Mouse (Mus musculus) kidney, adult 2 months (tissue): Measurements from ENCODE around the gene Selenbp1. TPM values are rescaled to one million over a fixed set of nuclear protein-coding genes. Genes with fewer than 3 reads are reported as not detected.
"Not testable (repeated sequence)": the region's sequence is repeated elsewhere in the genome, so short reads cannot be mapped to it uniquely, and the experiment has no call there.

Experiments
- DNase-seq: peaks from one replicate; pipeline ENCODE4 v3.0.0; 2021
- H3K27ac ChIP-seq: fragments of 200-500 bp; 2 replicates; pipeline ENCODE4 v1.5.1; 2012; ENCODE audit warnings: low read depth, low read length, control low read depth, inconsistent platforms; ENCODE audit not compliant: insufficient read depth
- H3K27me3 ChIP-seq: fragments of 200-500 bp; replicated peaks from 2 replicates; pipeline ENCODE4 v1.6.1; 2012; ENCODE audit warnings: mild to moderate bottlenecking, moderate library complexity, low read length, inconsistent platforms; ENCODE audit not compliant: control insufficient read depth, insufficient read depth
- H3K36me3 ChIP-seq: fragments of 200-500 bp; 2 replicates; pipeline ENCODE4 v1.6.1; 2012; ENCODE audit warnings: mild to moderate bottlenecking, moderate library complexity, low read length, inconsistent platforms; ENCODE audit not compliant: control insufficient read depth, insufficient read depth
- H3K4me1 ChIP-seq: fragments of 200-500 bp; 2 replicates; pipeline ENCODE4 v1.6.1; 2011; ENCODE audit warnings: low read length; ENCODE audit not compliant: control insufficient read depth, insufficient read depth
- H3K4me3 ChIP-seq: fragments of 200-500 bp; 2 replicates; pipeline ENCODE4 v1.5.1; 2011; ENCODE audit warnings: mild to moderate bottlenecking, low read depth, low read length, control low read depth; ENCODE audit not compliant: insufficient read depth
- CTCF ChIP-seq: fragments of 200-500 bp; conservative IDR thresholded peaks from 2 replicates; pipeline ENCODE4 v1.5.1; 2011; ENCODE audit warnings: low read depth, mild to moderate bottlenecking, control low read depth, low read length, moderate library complexity, mixed read lengths; ENCODE audit not compliant: insufficient read depth, insufficient read length
- POLR2A ChIP-seq: fragments of 200-500 bp; IDR thresholded peaks from one replicate; pipeline ENCODE4 v1.6.1; 2011; ENCODE audit warnings: low read depth, low read length, control low read depth
- WGBS: fragments of 180-500 bp; shearing (Covaris S2); methylation state at CpG from one replicate; pipeline ENCODE4 v1.1.7; 2018; 5-methylcytosine and 5-hydroxymethylcytosine counted together
- polyA plus RNA-seq: library from polyadenylated mRNA; depleted of rRNA; stranded (reverse); fragments of >200 nt; gene quantifications from 2 replicates; pipeline ENCODE4 v1.2.3, GENCODE M21; 2012

Gene Selenbp1
- polyA plus RNA-seq, 1 experiment = 803 TPM

DNA sequence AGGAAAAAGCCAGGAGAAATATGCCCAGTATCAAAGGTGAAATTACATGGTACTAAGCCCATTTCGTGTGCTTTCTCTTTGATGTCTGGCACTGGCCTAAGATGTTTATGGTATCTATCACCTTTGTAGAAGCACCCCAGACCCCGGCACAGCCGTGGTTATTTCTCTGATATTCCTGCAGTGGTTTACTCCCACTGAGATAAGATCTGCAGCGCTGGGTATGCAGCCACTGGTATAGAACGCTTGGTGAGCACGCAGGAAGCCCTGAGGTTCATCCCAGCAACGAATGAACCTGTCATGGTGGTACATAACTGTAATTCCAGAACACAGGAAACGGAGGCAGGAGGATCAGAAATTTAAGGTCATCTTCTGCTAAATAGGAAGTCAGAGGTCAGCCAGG is 8.2 kb upstream of the Selenbp1 start:
- 48% methylated on average over 8 of the region's 8 CpGs for WGBS
- Histone ChIP-seq H3K36me3 (no peaks in the 10 kb centered on the region), H3K4me3 (no peak overlapping the region), H3K4me1 (peaks cover 7% of the 10 kb centered on the region; the same call in 1 of the 2 replicates), H3K27me3 (no peaks in the 10 kb centered on the region), H3K27ac (no peak overlapping the region)
- DNase-seq = no peak
- TF ChIP-seq POLR2A (no peak), CTCF (no peak)

DNA sequence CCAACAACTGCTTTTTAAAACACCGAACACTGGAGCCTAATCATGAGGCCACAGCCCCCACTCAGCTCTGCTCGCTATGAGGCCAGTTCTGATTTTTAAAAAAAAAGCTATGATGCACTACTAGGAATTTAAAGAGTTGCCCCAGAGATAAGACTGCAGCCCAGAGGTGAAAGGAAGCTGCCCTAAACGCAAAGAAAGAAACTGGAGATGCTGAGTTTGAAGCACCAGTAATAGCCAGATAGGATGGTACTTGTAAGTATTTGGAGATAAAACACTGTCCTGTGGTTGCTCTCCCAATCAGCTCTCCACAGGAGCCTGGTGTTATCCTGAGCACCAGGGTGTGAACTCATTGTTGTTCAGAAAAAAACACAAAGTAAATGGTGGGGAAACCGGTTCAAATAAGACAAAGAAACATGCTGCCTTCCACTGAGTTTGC is 6.5 kb upstream of the Selenbp1 start:
- WGBS = 68% methylated on average over 4 of the region's 4 CpGs

DNA sequence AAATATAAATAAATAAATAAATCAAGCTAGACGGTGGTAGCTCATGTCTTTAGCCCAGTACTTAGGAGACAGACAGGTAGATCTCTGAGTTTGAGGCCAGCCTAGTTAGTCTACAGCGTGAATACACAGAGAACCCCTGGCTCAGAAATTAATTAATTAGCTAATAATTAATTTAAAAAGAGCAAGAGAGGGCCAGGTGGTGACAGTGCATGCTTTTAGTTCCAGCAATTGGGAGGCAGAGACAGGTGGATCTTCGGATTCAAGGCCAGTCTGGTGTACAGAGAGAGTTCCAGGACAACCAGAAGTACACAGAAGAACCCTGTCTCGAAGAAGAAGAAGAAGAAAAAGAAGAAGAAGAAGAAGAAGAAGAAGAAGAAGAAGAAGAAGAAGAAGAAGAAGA is 3.9 kb upstream of the Selenbp1 start:
- 54% methylated on average over 4 of the region's 4 CpGs for WGBS
- peaks cover 26% of the 10 kb centered on the region for H3K4me1 ChIP-seq
- not testable (repeated sequence) for H3K36me3 ChIP-seq, H3K27ac ChIP-seq, H3K27me3 ChIP-seq, H3K4me3 ChIP-seq
- DNase-seq = peak; percentile 66

More for the DNA sequence above, 6.5 kb upstream of the Selenbp1 start:
- H3K27me3 ChIP-seq, H3K27ac ChIP-seq, H3K4me3 ChIP-seq, DNase-seq, H3K36me3 ChIP-seq: not testable (repeated sequence)
- H3K4me1 ChIP-seq = peaks cover 16% of the 10 kb centered on the region

DNA sequence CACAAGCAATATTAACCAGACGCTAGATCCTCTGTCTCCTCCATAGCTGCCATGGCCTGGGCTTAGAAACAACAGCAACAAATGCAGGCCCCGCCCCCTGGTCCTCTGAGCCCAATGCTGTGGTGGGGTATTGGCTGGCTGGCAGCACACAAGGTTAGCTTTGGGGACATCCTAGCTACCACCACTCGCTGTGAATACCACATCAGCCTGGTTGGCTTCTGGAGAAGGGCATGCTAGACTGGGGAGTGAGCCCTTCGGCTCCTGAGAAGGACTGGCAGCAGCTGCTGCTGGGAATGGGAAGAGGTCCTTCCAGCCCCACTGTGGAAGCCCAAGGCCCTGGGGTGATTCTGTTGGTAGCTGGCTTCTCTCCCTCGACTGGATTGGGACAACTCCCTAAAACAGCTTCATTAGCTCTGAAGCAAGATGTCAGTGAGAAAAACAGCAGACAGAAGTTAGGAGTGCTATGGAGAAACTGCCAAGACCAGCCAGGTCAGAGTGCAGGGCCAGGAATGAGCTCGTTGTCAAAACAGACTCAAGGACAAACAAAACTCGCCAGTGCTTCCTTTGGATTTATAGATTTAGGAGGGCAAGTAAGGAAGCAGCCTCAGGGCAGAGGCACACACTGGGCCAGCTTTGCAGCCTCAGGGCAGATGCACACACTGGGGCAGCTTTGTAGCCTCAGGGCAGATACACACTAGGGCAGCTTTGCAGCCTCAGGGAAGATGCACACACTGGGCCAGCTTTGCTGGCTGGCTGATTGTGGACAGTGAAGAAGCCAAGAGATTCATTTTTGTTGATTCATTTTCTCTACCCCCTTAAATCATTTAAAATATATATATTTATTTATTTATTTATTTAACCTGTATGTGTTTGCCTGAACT is 2.2 kb upstream of the Selenbp1 start:
- peaks cover 26% of the 10 kb centered on the region for H3K4me1 ChIP-seq
- not testable (repeated sequence) for H3K4me3 ChIP-seq, H3K36me3 ChIP-seq, H3K27me3 ChIP-seq
- DNase-seq = peak; percentile 78
- 33% methylated on average over 7 of the region's 7 CpGs for whole genome bisulfite sequencing
- H3K27ac ChIP-seq = peak overlapping the region; percentile 91

DNA sequence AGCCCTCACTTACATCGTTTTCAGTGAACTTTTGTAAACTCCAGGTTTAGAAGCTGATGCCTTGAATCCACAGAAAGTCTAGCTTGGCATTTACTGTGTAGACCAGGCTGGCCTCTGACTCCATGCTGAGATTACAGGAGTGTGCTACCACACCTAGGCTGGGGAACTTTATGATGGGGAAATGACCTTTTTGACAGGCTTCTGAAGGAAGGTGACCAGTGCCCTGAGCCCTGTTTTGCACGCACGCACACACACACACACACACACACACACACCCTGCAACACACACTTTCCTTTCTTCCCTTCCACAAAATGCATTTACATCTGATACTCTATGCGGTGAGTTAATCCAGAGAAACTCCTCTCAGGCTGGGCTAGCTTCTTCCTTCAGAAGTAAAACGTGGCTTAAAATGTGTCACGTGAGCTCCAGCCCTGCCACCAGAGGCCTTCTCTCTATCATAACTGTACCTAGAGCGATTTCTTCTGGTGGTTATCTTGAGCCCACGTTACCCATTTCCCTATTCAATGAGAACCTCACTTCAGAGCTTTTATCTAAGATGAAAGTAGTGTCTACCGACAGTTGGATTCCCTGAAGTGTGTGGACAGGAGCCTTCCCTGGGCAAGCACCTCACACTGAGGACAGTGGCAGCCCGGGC is 1.3 kb upstream of the Selenbp1 start:
- H3K4me1 ChIP-seq = peaks cover 33% of the 10 kb centered on the region
- H3K27ac ChIP-seq = peak overlapping the region; percentile 6; the same call in 1 of the 2 replicates
- H3K4me3 ChIP-seq, DNase-seq, H3K27me3 ChIP-seq, H3K36me3 ChIP-seq: not testable (repeated sequence)
- WGBS = 90% methylated on average over 10 of the region's 10 CpGs

DNA sequence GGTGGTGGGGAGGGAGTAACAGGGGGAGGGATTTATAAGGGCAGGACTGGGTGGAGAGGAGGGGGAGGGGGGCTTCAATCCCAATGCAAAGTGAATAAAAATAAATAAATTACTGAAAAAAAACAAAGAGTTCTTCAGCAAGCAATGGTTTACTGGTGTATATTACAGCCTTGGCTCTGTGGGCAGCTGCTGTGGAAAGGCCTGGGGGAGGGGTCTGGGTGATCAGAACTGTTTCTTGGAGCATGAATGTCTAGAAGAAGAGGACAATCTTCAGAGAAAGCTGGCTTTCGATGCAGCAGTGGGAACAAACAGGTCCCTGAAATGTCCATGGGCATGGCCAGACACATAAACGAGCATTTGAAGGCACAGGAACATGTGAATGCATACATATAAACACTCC is 577 bp upstream of the Selenbp1 start:
- Histone ChIP-seq H3K4me1 (peaks cover 33% of the 10 kb centered on the region), H3K27ac (peak overlapping the region; percentile 22; the same call in 1 of the 2 replicates)
- H3K27me3 ChIP-seq, DNase-seq, H3K36me3 ChIP-seq, H3K4me3 ChIP-seq: not testable (repeated sequence)
- 40% methylated on average over 2 of the region's 2 CpGs for WGBS

DNA sequence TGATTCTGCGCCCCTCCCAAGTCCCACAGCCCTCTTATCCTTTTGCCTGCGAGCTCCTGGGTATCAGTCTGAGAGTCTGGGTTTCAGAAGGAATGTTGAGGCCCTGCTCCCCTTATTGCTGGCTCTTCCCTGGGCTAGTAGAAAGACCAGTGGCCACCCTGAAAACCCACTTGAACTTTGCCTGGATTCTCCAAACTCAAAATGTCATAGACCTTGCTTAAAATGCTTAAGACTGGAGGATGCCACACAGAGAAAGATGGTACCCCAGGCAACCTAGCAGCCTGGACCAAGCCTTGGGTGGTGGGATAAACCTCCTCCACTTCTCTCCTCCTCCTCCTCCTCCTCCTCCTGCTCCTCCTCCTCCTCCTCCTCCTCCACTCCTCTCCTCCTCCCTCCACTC is 748 bp downstream of the Selenbp1 start:
- DNase-seq = peak; percentile 40

DNA sequence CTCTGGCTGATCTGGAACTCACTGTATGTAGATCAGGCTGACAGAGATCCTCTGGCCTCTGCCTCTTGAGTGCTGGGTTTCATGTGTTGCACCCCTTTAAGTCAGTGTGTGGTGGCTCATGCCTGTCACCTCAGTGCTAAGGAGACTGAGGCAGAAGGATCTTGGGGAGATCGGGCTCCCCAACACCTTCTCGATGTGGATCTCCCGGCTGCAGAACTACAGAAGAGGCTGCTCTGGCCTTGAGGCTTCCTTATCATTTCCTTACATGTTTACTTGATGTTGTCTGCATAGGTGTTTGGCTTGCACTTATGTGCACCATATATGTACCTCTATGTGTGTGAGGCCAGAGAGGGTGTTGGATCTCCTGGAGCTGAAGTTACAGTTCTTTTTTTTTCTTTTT is 1.7 kb downstream of the Selenbp1 start:
- H3K36me3 ChIP-seq, DNase-seq, H3K27me3 ChIP-seq: not testable (repeated sequence)
- 84% methylated on average over 3 of the region's 3 CpGs for WGBS
- Histone ChIP-seq H3K27ac (0 out of 2 replicates have a peak overlapping the region, but pooled peaks have one; percentile 22), H3K4me1 (peaks cover 32% of the 10 kb centered on the region), H3K4me3 (peak overlapping the region; percentile 53)

More for the DNA sequence above, 748 bp downstream of the Selenbp1 start:
- WGBS = no CpG with 5 or more reads among the region's 2 CpGs
- Histone ChIP-seq H3K4me3 (peak overlapping the region; percentile 84), H3K27ac (peak overlapping the region; percentile 86), H3K4me1 (peaks cover 30% of the 10 kb centered on the region)
- H3K36me3 ChIP-seq, H3K27me3 ChIP-seq: not testable (repeated sequence)

DNA sequence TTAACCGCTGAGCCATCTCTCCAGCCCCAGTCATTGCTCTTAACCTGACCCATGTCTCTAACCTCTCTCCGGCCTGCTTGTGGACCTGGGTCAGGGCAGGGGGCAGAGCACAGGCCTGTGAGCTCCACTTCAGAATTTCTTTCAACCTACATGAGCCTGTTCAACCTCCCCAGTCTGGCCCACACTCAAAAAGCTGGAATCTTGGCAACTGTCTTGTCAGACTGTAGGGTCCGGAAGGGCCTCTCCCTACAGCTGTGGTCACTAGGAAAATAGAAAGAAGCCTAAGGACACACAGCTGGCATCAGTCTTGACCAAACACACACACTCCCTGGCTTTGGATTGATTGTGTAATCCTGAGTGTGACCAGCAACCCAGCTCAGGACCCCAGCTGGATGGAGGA is 2.5 kb downstream of the Selenbp1 start:
- peak; percentile 83 for DNase-seq
- H3K36me3 ChIP-seq, H3K27ac ChIP-seq, H3K27me3 ChIP-seq, H3K4me3 ChIP-seq: not testable (repeated sequence)
- H3K4me1 ChIP-seq = peaks cover 29% of the 10 kb centered on the region
- 46% methylated on average over 3 of the region's 3 CpGs for WGBS

DNA sequence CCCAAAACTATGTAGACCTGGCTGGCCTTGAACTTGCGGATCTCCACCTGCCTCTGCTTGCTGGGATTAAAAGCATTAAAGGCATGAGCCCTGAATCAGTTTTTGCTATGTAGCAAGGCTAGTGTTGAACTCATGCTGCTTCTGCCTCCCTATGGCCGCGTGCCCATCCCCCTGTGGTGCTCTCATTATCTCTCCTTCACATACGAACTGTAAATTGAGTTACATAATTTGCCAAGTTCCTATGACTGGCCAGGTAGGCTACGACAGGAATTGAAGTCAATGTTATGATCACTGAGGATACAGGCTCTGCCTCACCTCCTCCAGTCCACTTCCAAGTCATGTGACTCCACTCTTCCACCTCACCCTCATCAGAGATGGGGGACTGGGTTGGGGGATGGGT is 3.3 kb downstream of the Selenbp1 start:
- H3K4me3 ChIP-seq, DNase-seq, H3K27ac ChIP-seq, H3K36me3 ChIP-seq, H3K27me3 ChIP-seq: not testable (repeated sequence)
- peaks cover 22% of the 10 kb centered on the region for H3K4me1 ChIP-seq
- WGBS = 79% methylated on average over 5 of the region's 5 CpGs

DNA sequence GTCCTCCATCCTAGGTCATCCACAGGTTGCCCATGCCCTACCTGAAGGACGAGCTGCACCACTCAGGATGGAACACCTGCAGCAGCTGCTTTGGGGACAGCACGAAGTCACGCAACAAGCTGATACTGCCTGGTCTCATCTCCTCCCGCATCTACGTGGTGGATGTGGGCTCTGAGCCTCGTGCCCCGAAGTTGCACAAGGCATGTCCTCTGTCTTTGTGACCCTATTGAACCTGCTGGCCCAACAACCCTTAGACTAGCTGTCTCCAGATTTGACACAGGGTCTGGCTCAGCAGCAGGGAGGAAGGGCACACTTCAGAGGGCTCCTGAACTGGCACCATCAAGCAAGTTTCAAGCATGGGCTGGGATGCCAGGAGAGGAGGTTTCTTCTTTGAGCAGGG is 4.3 kb downstream of the Selenbp1 start:
- DNase-seq, H3K27ac ChIP-seq, H3K4me3 ChIP-seq, H3K27me3 ChIP-seq, H3K36me3 ChIP-seq: not testable (repeated sequence)
- 77% methylated on average over 7 of the region's 7 CpGs for WGBS
- peaks cover 17% of the 10 kb centered on the region; the same call in 1 of the 2 replicates for H3K4me1 ChIP-seq
